Mouse (Mus musculus): ENCODE results near the gene Atoh1. TPM values are rescaled to one million over a fixed set of nuclear protein-coding genes. Genes with fewer than 3 reads are reported as not detected.

The Atoh1 gene
- 0.88 and 4.7 TPM in 2 replicates for polyA plus RNA-seq (2016; fragmentation: Nextera tagmentation; extraction: Ambion mirVana)

DNA sequence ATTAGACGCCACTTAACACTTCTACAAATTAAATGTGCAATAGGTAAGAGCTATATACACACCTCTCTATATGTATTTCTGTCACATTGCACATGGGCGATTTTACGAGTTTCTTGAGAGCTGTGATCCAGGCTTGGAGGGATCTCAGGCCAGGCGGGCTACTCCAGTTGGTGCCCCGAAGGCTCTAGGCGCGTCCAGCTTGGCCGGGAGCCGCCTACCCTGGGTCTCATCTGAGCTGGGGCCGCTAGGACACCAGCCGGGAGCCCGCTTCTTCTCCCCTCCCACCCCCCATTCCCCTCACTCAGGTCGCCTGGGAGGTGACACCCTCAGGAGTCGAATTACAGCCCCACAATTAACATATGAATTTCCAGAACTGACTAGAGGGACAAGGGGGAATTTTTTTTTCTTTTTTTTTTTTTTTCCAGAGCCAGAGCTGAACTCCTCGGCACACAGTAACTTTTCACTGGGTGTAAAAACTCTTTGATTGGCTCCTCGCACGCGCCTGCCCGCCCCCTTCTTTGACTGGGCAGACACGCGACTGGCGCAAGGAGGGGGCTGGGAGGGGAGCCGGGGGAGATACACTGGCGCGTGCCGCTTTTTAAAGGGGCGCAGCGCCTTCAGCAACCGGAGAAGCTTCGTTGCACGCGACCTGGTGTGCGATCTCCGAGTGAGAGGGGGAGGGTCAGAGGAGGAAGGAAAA is at the start of gene Atoh1:
TSS of gene Atoh1 (plus strand) at position 627 of the 700 bp plus-strand sequence.
- H3K36me3 ChIP-seq, result no peaks in the 10 kb centered on the region
- no peaks in the 10 kb centered on the region for H3K9me3 ChIP-seq (replicated peaks)
- H3K4me3 ChIP-seq, result peak within 1 kb of the TSS; percentile 59
- under 1% methylated on average over 34 of the region's 34 CpGs for WGBS
- H3K27me3 ChIP-seq (ENCODE audit: low read depth, poor library complexity, severe bottlenecking), result peaks cover 83% of the 10 kb centered on the region
- no peak within 1 kb of the TSS for H3K27ac ChIP-seq (replicated peaks)
- peaks cover 28% of the 10 kb centered on the region for H3K4me1 ChIP-seq
- peak; percentile 82 for DNase-seq (ENCODE audit: low spot score)

DNA sequence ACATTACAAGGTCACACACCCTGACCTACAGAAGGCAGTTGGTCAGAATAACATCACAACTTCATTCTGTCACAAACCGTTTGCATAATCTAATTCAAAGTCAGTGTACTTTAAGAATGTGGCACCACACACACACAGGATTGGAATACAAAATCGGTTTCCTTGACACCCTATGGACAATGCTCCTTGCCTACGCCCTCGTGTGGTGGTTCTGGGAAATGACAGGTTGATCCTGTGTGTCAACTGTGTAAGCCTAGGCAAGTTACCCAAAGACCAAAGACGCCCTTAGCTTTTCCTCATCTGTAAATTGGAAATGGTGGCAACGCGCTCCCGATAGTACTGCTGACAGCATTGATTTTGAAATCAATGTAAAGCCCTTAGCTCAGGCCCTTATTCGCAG is 45.0 kb upstream of the Atoh1 start:
- peaks cover 38% of the 10 kb centered on the region for H3K27me3 ChIP-seq (ENCODE audit: low read depth, poor library complexity, severe bottlenecking)
- peaks cover 14% of the 10 kb centered on the region for H3K4me1 ChIP-seq
- DNase-seq (ENCODE audit: low spot score), result peak; percentile 65
- no peaks in the 10 kb centered on the region for H3K9me3 ChIP-seq (replicated peaks)
- no peaks in the 10 kb centered on the region for H3K36me3 ChIP-seq
- no peak overlapping the region for H3K4me3 ChIP-seq
- 38% methylated on average over 9 of the region's 9 CpGs for WGBS
- H3K27ac ChIP-seq (replicated peaks), result no peak overlapping the region

DNA sequence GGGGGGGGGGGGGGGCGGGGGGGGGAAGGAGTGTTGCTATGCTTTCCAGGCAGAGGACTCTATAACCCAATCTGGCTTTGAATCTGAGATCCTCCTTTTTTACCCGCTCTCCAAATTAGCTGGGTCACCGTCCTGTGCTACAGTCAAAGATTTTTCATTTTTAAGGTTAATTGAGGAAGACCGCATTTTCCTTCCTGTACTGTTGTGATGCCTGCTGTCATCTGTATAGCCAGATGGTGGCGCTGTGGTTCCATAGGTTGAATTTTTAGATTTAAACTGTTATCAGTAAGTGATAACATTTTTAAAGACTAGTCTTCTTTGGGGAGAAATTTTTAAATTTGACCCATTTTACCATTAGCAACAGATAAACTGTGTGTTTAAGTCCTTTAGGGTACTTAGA is 44.0 kb upstream of the Atoh1 start:
- peaks cover 14% of the 10 kb centered on the region for H3K4me1 ChIP-seq
- no peak overlapping the region for H3K27ac ChIP-seq (replicated peaks)
- H3K4me3 ChIP-seq, result no peak overlapping the region
- peak; percentile 35 for DNase-seq (ENCODE audit: low spot score)
- 7% methylated on average over 5 of the region's 5 CpGs for WGBS
- no peaks in the 10 kb centered on the region for H3K9me3 ChIP-seq (replicated peaks)
- H3K27me3 ChIP-seq (ENCODE audit: low read depth, poor library complexity, severe bottlenecking), result peaks cover 48% of the 10 kb centered on the region
- no peaks in the 10 kb centered on the region for H3K36me3 ChIP-seq

DNA sequence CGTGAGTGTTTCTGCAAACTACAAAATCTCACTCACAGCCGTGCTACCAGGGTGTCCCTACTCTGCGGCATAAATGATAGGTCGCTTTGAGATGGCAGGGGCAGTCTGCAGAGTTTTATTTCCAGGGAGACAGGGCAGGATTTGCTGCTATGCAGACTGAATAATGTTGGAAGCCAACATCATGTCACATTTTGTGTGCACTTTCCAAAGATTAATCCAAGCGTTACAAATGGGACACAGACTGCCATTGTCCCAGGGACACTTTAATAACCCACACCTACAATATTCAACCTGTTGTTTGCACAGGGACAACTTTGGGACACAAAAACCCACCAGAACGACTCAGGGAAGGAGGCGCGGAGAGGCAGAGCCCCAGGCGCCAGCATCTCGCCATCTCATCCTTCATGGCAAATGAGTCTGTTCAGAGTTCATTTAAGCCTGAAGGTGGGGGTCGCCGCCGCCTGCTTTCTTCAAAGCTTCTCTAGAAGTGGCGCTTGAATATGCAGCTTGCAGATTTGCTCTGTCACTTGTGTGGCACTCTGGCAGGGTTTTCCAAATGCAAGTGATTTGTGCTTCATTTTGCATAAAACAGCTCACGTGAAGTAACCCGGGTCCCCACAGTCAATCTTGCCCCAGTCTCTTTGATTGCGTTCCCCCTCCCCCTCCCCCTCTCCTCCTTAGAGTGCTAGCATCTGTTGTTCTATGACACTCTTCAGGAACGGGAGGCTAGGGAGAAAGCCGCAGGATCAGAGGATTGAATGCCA is 40.6 kb upstream of the Atoh1 start:
- Histone ChIP-seq H3K9me3 (replicated peaks) (no peaks in the 10 kb centered on the region), H3K27ac (replicated peaks) (no peak overlapping the region; the same call in 1 of the 2 replicates), H3K4me3 (peak overlapping the region; percentile 45), H3K36me3 (no peaks in the 10 kb centered on the region), H3K27me3 (ENCODE audit: low read depth, poor library complexity, severe bottlenecking) (peaks cover 67% of the 10 kb centered on the region), H3K4me1 (peaks cover 14% of the 10 kb centered on the region)
- 8% methylated on average over 19 of the region's 19 CpGs for WGBS
- DNase-seq (ENCODE audit: low spot score), result peak; percentile 48

DNA sequence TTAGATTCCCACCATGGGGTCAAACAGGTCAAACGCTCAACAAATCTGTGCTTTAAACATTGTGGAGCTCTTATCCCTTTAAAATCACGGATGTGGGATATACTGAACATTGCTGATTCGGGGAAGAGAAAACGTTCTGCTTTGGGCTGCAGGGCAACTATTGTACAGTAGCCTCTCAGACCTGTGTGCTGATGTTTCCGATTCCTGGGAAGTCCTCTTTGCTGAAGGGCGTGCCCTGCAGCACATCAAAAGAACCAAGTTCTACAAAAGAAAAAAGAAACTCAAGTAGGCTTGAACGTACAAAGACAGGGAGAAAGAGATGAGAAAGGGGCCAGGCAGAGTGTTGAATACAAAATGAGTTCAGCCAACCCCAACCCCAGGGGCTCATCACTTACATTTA is 34.2 kb upstream of the Atoh1 start:
- Histone ChIP-seq H3K4me3 (no peak overlapping the region), H3K9me3 (replicated peaks) (no peaks in the 10 kb centered on the region), H3K27ac (replicated peaks) (no peak overlapping the region), H3K36me3 (no peaks in the 10 kb centered on the region), H3K27me3 (ENCODE audit: low read depth, poor library complexity, severe bottlenecking) (peaks cover 22% of the 10 kb centered on the region), H3K4me1 (peaks cover 12% of the 10 kb centered on the region)
- DNase-seq (ENCODE audit: low spot score), result no peak
- 31% methylated on average over 7 of the region's 7 CpGs for WGBS

DNA sequence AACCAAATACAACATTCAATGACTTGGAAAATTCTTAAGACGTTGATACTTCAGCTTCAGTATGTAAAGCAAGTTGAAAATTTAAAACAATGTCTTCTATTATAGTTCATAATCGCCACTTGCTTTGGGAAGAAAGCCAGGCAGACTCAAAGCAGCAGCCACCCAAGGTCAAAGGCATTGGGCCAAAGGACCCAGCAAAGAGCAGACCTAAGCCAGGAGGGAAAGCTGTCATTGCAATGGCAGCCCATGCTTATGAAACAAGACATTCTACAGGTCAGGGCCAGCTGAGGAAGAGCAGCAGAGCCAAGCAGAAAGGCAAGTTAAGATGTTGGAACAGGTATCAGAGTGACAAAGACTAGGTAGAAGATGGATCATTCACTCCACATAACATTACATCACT is 25.3 kb upstream of the Atoh1 start:
- no peak overlapping the region for H3K27ac ChIP-seq (replicated peaks)
- WGBS, result 90% methylated on average over 2 of the region's 2 CpGs
- DNase-seq (ENCODE audit: low spot score), result no peak
- no peaks in the 10 kb centered on the region for H3K9me3 ChIP-seq (replicated peaks)
- no peaks in the 10 kb centered on the region for H3K36me3 ChIP-seq
- H3K4me3 ChIP-seq, result no peak overlapping the region
- H3K27me3 ChIP-seq (ENCODE audit: low read depth, poor library complexity, severe bottlenecking), result no peaks in the 10 kb centered on the region
- H3K4me1 ChIP-seq, result no peaks in the 10 kb centered on the region

DNA sequence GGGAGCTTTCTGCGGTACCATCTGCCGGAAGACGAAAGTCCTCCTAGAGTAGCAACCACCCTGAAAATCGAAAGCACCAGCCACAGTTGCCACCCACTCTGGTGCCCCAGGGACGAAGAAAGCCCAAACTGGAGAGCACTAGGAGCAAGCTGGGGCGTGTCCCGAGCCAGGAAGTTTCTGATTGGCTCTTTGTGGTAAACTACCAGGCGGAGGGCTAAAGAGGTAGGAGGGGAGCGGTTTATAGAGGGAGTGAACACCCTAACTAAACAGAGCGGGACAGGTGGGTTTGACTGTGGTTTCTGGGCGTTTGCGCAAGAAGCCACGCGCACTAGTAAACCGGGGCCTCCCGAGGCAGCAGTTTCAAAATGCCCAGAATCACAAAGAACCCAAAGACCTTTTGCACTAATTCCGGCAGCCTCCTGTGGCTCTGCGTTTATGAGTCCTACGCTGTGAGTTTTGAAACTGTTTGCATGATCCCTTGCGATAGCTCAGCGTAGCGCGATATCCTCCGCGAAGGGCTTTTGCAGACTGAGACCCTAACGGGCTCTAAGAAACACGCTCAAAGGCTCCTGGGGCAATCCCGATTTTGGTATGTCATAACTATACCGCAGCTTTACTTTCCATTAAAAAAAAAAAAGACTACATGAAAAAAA is 1.0 kb upstream of the Atoh1 start:
- under 1% methylated on average over 29 of the region's 29 CpGs for WGBS

DNA sequence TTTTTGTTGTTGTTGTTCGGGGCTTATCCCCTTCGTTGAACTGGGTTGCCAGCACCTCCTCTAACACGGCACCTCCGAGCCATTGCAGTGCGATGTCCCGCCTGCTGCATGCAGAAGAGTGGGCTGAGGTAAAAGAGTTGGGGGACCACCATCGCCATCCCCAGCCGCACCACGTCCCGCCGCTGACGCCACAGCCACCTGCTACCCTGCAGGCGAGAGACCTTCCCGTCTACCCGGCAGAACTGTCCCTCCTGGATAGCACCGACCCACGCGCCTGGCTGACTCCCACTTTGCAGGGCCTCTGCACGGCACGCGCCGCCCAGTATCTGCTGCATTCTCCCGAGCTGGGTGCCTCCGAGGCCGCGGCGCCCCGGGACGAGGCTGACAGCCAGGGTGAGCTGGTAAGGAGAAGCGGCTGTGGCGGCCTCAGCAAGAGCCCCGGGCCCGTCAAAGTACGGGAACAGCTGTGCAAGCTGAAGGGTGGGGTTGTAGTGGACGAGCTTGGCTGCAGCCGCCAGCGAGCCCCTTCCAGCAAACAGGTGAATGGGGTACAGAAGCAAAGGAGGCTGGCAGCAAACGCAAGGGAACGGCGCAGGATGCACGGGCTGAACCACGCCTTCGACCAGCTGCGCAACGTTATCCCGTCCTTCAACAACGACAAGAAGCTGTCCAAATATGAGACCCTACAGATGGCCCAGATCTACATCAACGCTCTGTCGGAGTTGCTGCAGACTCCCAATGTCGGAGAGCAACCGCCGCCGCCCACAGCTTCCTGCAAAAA is 496 bp downstream of the Atoh1 start:
- peak; percentile 67 for DNase-seq (ENCODE audit: low spot score)
- Histone ChIP-seq H3K27ac (replicated peaks) (no peak overlapping the region), H3K9me3 (replicated peaks) (no peaks in the 10 kb centered on the region), H3K4me3 (peak overlapping the region; percentile 59), H3K36me3 (no peaks in the 10 kb centered on the region), H3K4me1 (peaks cover 35% of the 10 kb centered on the region), H3K27me3 (ENCODE audit: low read depth, poor library complexity, severe bottlenecking) (peaks cover 91% of the 10 kb centered on the region)
- under 1% methylated on average over 53 of the region's 53 CpGs for WGBS

More for the DNA sequence above, 1.0 kb upstream of the Atoh1 start:
- Histone ChIP-seq H3K4me1 (peaks cover 28% of the 10 kb centered on the region), H3K36me3 (no peaks in the 10 kb centered on the region), H3K27ac (replicated peaks) (no peak overlapping the region), H3K9me3 (replicated peaks) (no peaks in the 10 kb centered on the region), H3K4me3 (peak overlapping the region; percentile 59), H3K27me3 (ENCODE audit: low read depth, poor library complexity, severe bottlenecking) (peaks cover 75% of the 10 kb centered on the region)
- DNase-seq (ENCODE audit: low spot score), result peak; percentile 54

DNA sequence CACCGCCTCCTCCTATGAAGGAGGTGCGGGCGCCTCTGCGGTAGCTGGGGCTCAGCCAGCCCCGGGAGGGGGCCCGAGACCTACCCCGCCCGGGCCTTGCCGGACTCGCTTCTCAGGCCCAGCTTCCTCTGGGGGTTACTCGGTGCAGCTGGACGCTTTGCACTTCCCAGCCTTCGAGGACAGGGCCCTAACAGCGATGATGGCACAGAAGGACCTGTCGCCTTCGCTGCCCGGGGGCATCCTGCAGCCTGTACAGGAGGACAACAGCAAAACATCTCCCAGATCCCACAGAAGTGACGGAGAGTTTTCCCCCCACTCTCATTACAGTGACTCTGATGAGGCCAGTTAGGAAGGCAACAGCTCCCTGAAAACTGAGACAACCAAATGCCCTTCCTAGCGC is 1.1 kb downstream of the Atoh1 start:
- Histone ChIP-seq H3K4me1 (peaks cover 41% of the 10 kb centered on the region), H3K27ac (replicated peaks) (no peak overlapping the region), H3K9me3 (replicated peaks) (no peaks in the 10 kb centered on the region), H3K36me3 (no peaks in the 10 kb centered on the region), H3K27me3 (ENCODE audit: low read depth, poor library complexity, severe bottlenecking) (peaks cover 97% of the 10 kb centered on the region), H3K4me3 (peak overlapping the region; percentile 59)
- WGBS, result 1% methylated on average over 19 of the region's 19 CpGs
- DNase-seq (ENCODE audit: low spot score), result peak; percentile 54

DNA sequence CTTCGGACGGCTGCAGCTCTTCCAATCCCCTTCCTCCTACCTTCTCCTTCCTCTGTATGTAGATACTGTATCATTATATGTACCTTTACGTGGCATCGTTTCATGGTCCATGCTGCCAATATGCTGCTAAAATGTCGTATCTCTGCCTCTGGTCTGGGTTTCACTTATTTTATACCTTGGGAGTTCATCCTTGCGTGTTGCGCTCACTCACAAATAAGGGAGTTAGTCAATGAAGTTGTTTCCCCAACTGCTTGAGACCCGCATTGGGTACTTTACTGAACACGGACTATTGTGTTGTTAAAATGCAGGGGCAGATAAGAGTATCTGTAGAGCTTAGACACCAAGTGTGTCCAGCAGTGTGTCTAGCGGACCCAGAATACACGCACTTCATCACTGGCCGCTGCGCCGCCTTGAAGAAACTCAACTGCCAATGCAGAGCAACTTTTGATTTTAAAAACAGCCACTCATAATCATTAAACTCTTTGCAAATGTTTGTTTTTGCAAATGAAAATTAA is 1.6 kb downstream of the Atoh1 start:
- peak overlapping the region; percentile 59; the same call in 1 of the 2 replicates for H3K4me3 ChIP-seq
- H3K27me3 ChIP-seq (ENCODE audit: low read depth, poor library complexity, severe bottlenecking), result peaks cover 97% of the 10 kb centered on the region
- H3K27ac ChIP-seq (replicated peaks), result no peak overlapping the region
- peak; percentile 34 for DNase-seq (ENCODE audit: low spot score)
- H3K4me1 ChIP-seq, result peaks cover 41% of the 10 kb centered on the region
- H3K9me3 ChIP-seq (replicated peaks), result no peaks in the 10 kb centered on the region
- no peaks in the 10 kb centered on the region for H3K36me3 ChIP-seq
- WGBS, result 2% methylated on average over 14 of the region's 14 CpGs

DNA sequence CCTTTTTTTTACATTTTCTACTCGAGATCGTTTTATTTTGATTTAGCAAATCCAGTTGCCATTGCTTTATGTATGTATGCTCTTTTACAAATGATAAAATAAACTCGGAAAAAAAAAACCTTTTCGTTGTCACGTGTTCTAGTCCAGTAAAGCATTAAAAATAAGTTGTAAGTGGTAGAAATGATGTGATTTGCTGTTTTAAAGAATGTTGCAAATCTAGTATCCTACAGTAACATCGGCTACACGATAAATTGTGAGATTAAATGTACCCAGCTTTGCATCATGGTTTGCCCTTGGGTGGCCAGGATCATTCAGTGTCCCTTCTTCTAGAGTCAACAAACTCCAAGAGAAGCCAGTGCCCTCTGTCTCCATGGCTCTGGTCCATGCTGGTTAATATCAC is 2.2 kb downstream of the Atoh1 start:
- Histone ChIP-seq H3K9me3 (replicated peaks) (no peaks in the 10 kb centered on the region), H3K4me3 (no peak overlapping the region), H3K4me1 (peaks cover 41% of the 10 kb centered on the region), H3K27ac (replicated peaks) (no peak overlapping the region), H3K36me3 (no peaks in the 10 kb centered on the region), H3K27me3 (ENCODE audit: low read depth, poor library complexity, severe bottlenecking) (peaks cover 100% of the 10 kb centered on the region)
- WGBS, result 6% methylated on average over 7 of the region's 7 CpGs
- DNase-seq (ENCODE audit: low spot score), result peak; percentile 14

Measured in midbrain, embryonic 10.5 days (tissue).